In the genomic region with DNA sequence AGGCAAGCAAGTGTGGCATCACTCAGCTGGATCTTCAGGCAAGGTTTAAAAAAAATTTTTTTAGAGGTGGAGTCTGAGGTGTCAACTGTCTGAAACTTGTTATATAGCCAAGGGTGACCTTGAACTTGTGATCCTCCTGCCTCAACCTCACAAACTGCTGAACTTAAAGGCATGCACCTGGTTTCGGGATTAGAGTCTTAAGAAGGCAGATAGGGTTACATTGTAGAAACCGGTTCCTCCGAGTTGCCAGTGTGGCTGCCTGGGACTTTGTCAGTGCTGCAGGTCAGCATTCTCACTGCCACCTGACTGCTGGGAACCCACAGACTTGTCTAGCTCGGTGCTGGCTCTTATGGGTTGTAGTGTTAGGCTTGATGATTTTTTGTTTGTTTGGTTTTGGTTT, we compare ENCODE assay signal across 25 mouse cellular contexts. TPM values are rescaled to one million over a fixed set of nuclear protein-coding genes. Genes with fewer than 3 reads are reported as not detected.
"Had no signal": no experiment of that assay in that cellular context is flagged by ENCODE, and none has a peak within 500 bp of the region (broad histone marks: within the 10 kb centered on the region; RNA-seq: fewer than 3 reads in every experiment).

No protein-coding gene starts in this region.

- H3K4me2 ChIP-seq: heart, embryonic 12.5 days; hindbrain, embryonic 12.5 days; hindbrain, embryonic 14.5 days; intestine, embryonic 15.5 days; limb, embryonic 12.5 days; liver, embryonic 11.5 days; liver, embryonic 13.5 days had no signal

- DNase-seq: gastrocnemius, postnatal 14 days; gastrocnemius, postnatal 36 days; heart, adult 11 months; heart, adult 2 months; heart, postnatal 10 days; heart, postnatal 4 days; kidney, adult 18-20 months; kidney, adult 8-10 months; kidney, postnatal 10 days; kidney, postnatal 25 days; kidney, postnatal 4 days; liver, embryonic 13.5 days had no signal

- H3K9ac ChIP-seq: heart, embryonic 12.5 days; hindbrain, embryonic 12.5 days; hindbrain, embryonic 14.5 days; intestine, embryonic 15.5 days; limb, embryonic 12.5 days; liver, embryonic 13.5 days had no signal

- H3K27ac ChIP-seq: heart, adult 2 months; hindbrain, embryonic 10.5 days; hindbrain, embryonic 12.5 days; hindbrain, embryonic 14.5 days; intestine, embryonic 15.5 days; layer of hippocampus, adult 2 months; left cerebral cortex, adult 2 months; limb, embryonic 10.5 days; limb, embryonic 12.5 days; liver, embryonic 13.5 days had no signal

- ATAC-seq: hindbrain, embryonic 16.5 days; inflammation-experienced regulatory T-cells, adult 6 months; intestine, embryonic 15.5 days; intestine, postnatal 0 days had no signal

- H3K9me3 ChIP-seq: heart, embryonic 12.5 days; hindbrain, embryonic 10.5 days; hindbrain, embryonic 12.5 days; intestine, embryonic 15.5 days; limb, embryonic 10.5 days; limb, embryonic 12.5 days; liver, embryonic 13.5 days had no signal

- H3K27me3 ChIP-seq: heart, embryonic 12.5 days; hindbrain, embryonic 12.5 days; intestine, embryonic 15.5 days; limb, embryonic 12.5 days; liver, embryonic 13.5 days had no signal

- H3K4me3 ChIP-seq: heart, adult 2 months; heart, embryonic 12.5 days; hindbrain, embryonic 10.5 days; hindbrain, embryonic 12.5 days; intestine, embryonic 15.5 days; layer of hippocampus, adult 2 months; left cerebral cortex, adult 2 months; limb, embryonic 10.5 days; limb, embryonic 12.5 days; liver, embryonic 13.5 days had no signal

RNA-seq across cellular contexts. Expression of gene Chrd, which starts 9.7 kb away (rescaled TPM):
- polyA plus RNA-seq: inflammation-experienced regulatory T-cells, adult 6 months had no signal

RNA-seq across cellular contexts. Expression of gene Thpo, which starts 11.1 kb away (rescaled TPM):
- total RNA-seq: heart, postnatal 10 days had no signal
- polyA plus RNA-seq: inflammation-experienced regulatory T-cells, adult 6 months had no signal
